ENCODE assay signal across 22 mouse cellular contexts in genomic region chr19:58794284-58794683, GRCm38 (mm10). TPM values are rescaled to one million over a fixed set of nuclear protein-coding genes. Genes with fewer than 3 reads are reported as not detected.
DNase-seq lines count a peak whose midpoint lies in the region; ATAC-seq lines count a peak whose summit lies in the region.
"Had no signal": no experiment of that assay in that cellular context is flagged by ENCODE, and none has a peak within 500 bp of the region (broad histone marks: within the 10 kb centered on the region; RNA-seq: fewer than 3 reads in every experiment).

Gene 1700019N19Rik, minus strand, starts transcription at chr19:58794461.

- peak; percentile 24 for DNase-seq in embryo, embryonic 11 days
- no peak for DNase-seq in embryo, embryonic 10.5 days (ENCODE audit: low spot score)
- DNase-seq in limb, embryonic 11.5 days (ENCODE audit: low spot score) = peak; percentile 30
- DNase-seq in limb, embryonic 10.5 days (ENCODE audit: low spot score) = no peak
- DNase-seq in urinary bladder, postnatal 36 days (ENCODE audit: low spot score in 2 of 2) = peak; percentile 10 to 15
- DNase-seq in urinary bladder, postnatal 25 days (ENCODE audit: low spot score) = no peak
- no peak for DNase-seq in gastrocnemius, postnatal 25 days
- DNase-seq: cerebellum, postnatal 25 days; heart, postnatal 36 days; lung, embryonic 14.5 days; right cerebral cortex, postnatal 25 days had no signal

- no peaks in the 10 kb centered on the region for H3K9me3 ChIP-seq in limb, embryonic 11.5 days (ENCODE audit: control insufficient read depth, low read length)
- no peaks in the 10 kb centered on the region for H3K9me3 ChIP-seq in limb, embryonic 10.5 days (replicated peaks)
- H3K9me3 ChIP-seq: forebrain, embryonic 15.5 days; kidney, embryonic 15.5 days; neural tube, embryonic 15.5 days had no signal

- no peaks in the 10 kb centered on the region for H3K36me3 ChIP-seq in limb, embryonic 11.5 days (ENCODE audit: control insufficient read depth, insufficient read depth, low read length)
- H3K36me3 ChIP-seq in limb, embryonic 10.5 days = no peaks in the 10 kb centered on the region

- H3K27me3 ChIP-seq in limb, embryonic 11.5 days (ENCODE audit: control insufficient read depth, insufficient read depth, low read length) = no peaks in the 10 kb centered on the region
- no peaks in the 10 kb centered on the region for H3K27me3 ChIP-seq in limb, embryonic 10.5 days (ENCODE audit: low read depth, poor library complexity, severe bottlenecking)
- H3K27me3 ChIP-seq: CH12.LX; forebrain, embryonic 15.5 days; kidney, embryonic 15.5 days; neural tube, embryonic 15.5 days had no signal

- no peak within 1 kb of the TSS for H3K27ac ChIP-seq in limb, embryonic 11.5 days (replicated peaks; ENCODE audit: low read depth, low read length)
- no peak within 1 kb of the TSS; the same call in 1 of the 2 replicates for H3K27ac ChIP-seq in limb, embryonic 10.5 days
- H3K27ac ChIP-seq: forebrain, embryonic 15.5 days; kidney, embryonic 15.5 days; neural tube, embryonic 15.5 days had no signal

- H3K4me3 ChIP-seq in limb, embryonic 11.5 days (ENCODE audit: low read depth, low read length) = no peak within 1 kb of the TSS
- H3K4me3 ChIP-seq in limb, embryonic 10.5 days = no peak within 1 kb of the TSS
- H3K4me3 ChIP-seq: forebrain, embryonic 15.5 days; kidney, embryonic 15.5 days; neural tube, embryonic 15.5 days had no signal

- no peak within 1 kb of the TSS for H3K4me2 ChIP-seq in limb, embryonic 11.5 days (ENCODE audit: low read depth, severe bottlenecking)
- H3K4me2 ChIP-seq: forebrain, embryonic 15.5 days; heart, embryonic 11.5 days; kidney, embryonic 15.5 days; lung, embryonic 14.5 days; neural tube, embryonic 15.5 days had no signal

- no peak for ATAC-seq in limb, embryonic 11.5 days (ENCODE audit: insufficient number of reproducible peaks, low FRiP score, low TSS enrichment, low read depth)
- no peak for ATAC-seq in granulocyte monocyte progenitor cell, adult 5-6 weeks (replicated peaks; ENCODE audit: poor library complexity, severe bottlenecking)
- ATAC-seq: inflammation-experienced regulatory T-cells, adult 6 months had no signal

- H3K4me1 ChIP-seq in limb, embryonic 11.5 days (ENCODE audit: control insufficient read depth, insufficient read depth, low read length) = no peaks in the 10 kb centered on the region
- H3K4me1 ChIP-seq in limb, embryonic 10.5 days = peaks cover 15% of the 10 kb centered on the region

- no peak within 1 kb of the TSS for H3K9ac ChIP-seq in limb, embryonic 11.5 days (ENCODE audit: low read length)
- H3K9ac ChIP-seq: forebrain, embryonic 15.5 days; kidney, embryonic 15.5 days; lung, embryonic 14.5 days; neural tube, embryonic 15.5 days had no signal

- 42% methylated on average over 10 of the region's 10 CpGs for WGBS in limb, embryonic 11.5 days
- WGBS in limb, embryonic 10.5 days = 56% methylated on average over 10 of the region's 10 CpGs

RNA-seq across cellular contexts. Expression of gene 1700019N19Rik, which starts in this region (rescaled TPM):
- polyA plus RNA-seq in limb, embryonic 11.5 days (2014; fragmentation: Nextera tagmentation; extraction: Ambion mirVana) = not detected in 2 replicates
- polyA plus RNA-seq in limb, embryonic 10.5 days (2016; fragmentation: Nextera tagmentation; extraction: Ambion mirVana) = not detected in 2 replicates
- total RNA-seq in granulocyte monocyte progenitor cell, adult 5-6 weeks (2014; fragmentation: Nextera tagmentation) = not detected in 2 replicates
- total RNA-seq in granulocyte monocyte progenitor cell, adult 5-6 weeks (2017) = not detected in 2 replicates
- not detected for total RNA-seq in gastrocnemius, postnatal 25 days (2021)
- total RNA-seq: adrenal gland, adult 18-20 months; gastrocnemius, adult 8-10 months; heart, postnatal 36 days; liver, adult 2 months had no signal
- polyA plus RNA-seq: forebrain, embryonic 15.5 days; heart, embryonic 11.5 days; inflammation-experienced regulatory T-cells, adult 6 months; kidney, embryonic 15.5 days; liver, adult 2 months; lung, embryonic 14.5 days; neural tube, embryonic 15.5 days; thymus, postnatal 0 days had no signal

Comparison
In these comparisons a context has a peak if more than half of its experiments do, and no peak if none do; other contexts are left out.
1. DNase-seq: peak in embryo, embryonic 11 days (single experiment) and urinary bladder, postnatal 36 days (2 of 2); none in embryo, embryonic 10.5 days (single experiment), limb, embryonic 10.5 days (single experiment), urinary bladder, postnatal 25 days (single experiment) and gastrocnemius, postnatal 25 days (single experiment).
2. Peak in DNase-seq in limb, embryonic 11.5 days; RNA of the gene not detected or under 1 TPM.